Mouse (Mus musculus): ENCODE results near the gene Hist1h2bp. TPM values are rescaled to one million over a fixed set of nuclear protein-coding genes. Genes with fewer than 3 reads are reported as not detected.
A peak's percentile ranks its signal among the peaks of the same experiment; 100 is the strongest.
"Not testable (repeated sequence)": the region's sequence is repeated elsewhere in the genome, so short reads cannot be mapped to it uniquely, and the experiment has no call there.

Hist1h2bp gene
- polyA plus RNA-seq, 1 experiment from 2014 or later: 4.3 TPM

DNA sequence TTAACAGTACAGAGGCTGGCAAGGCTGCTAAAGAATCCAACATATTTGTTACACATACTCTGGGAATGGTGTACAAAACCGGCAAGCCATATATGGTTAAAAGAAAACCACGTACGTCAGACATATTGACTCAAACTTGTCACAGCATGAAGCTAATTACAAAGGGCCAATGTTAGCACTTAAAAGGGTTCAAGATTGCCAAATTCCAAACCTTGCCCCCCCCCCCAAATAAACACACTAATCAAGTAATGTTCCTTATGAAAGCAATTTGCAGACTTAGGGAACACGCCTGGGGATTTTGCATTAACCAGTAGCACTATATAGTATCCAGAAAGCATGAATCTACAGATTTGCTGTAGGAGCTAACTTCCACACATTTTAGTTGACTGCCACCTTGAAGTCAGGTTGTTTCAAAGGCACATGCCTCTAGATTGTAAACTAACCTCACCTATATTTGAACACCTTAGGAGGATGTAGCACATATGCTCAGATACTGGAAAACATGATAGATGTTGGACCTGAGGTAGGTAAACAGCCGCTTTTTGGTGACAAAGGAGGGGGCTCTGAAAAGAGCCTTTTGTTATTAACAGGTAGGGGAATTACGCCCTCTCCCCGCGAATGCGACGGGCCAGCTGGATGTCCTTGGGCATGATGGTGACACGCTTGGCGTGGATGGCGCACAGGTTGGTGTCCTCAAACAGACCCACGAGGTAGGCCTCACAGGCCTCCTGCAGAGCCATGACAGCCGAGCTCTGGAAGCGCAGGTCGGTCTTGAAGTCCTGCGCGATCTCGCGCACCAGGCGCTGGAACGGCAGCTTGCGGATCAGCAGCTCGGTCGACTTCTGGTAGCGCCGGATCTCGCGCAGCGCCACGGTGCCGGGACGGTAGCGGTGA lies 4.7 kb upstream of the Hist1h2bp start:
- ATAC-seq (ENCODE audit: low FRiP score, low TSS enrichment): not testable (repeated sequence)
- WGBS: 2% methylated on average over 12 of the region's 35 CpGs

DNA sequence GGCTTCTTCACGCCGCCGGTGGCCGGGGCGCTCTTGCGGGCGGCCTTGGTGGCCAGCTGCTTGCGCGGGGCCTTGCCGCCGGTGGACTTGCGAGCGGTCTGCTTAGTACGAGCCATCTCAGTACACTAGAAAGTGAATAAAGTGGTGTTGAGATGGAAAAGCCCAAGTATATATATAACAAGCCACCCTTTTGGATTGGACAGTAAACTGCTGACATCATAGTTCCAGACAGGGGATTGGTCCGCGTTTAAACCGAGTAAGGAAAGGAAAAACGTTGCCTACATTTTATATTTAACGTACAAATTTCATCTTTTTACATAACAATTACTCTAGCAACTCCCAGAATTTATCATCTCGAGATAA lies 4.0 kb upstream of the Hist1h2bp start, which contains the start of gene Hist1h3i:
TSS of gene Hist1h3i (minus strand) at position 116 of the 363 bp plus-strand sequence.
- H3K4me1 ChIP-seq (ENCODE audit: control insufficient read depth, insufficient read depth, low read length): peaks cover 20% of the 10 kb centered on the region
- no peaks in the 10 kb centered on the region for H3K36me3 ChIP-seq (ENCODE audit: control insufficient read depth, insufficient read depth, low read length)
- peak; percentile 71 for ATAC-seq (ENCODE audit: low FRiP score, low TSS enrichment)
- H3K9me3 ChIP-seq (ENCODE audit: control insufficient read depth, low read length): no peaks in the 10 kb centered on the region
- peak within 1 kb of the TSS; percentile 45 for H3K4me3 ChIP-seq (ENCODE audit: low read length)
- H3K9ac ChIP-seq (ENCODE audit: low read depth, low read length): peak within 1 kb of the TSS; percentile 63
- WGBS: under 1% methylated on average over 15 of the region's 20 CpGs
- H3K4me2 ChIP-seq (replicated peaks; ENCODE audit: low read depth, low read length): peak within 1 kb of the TSS; percentile 44
- peak within 1 kb of the TSS; percentile 95 for H3K27ac ChIP-seq (ENCODE audit: low read depth, low read length)
- H3K27me3 ChIP-seq (ENCODE audit: control insufficient read depth, insufficient read depth, low read length): no peaks in the 10 kb centered on the region

More for the DNA sequence above, 4.7 kb upstream of the Hist1h2bp start:
- Histone ChIP-seq H3K9ac (ENCODE audit: low read depth, low read length) (peak overlapping the region; percentile 63), H3K4me1 (ENCODE audit: control insufficient read depth, insufficient read depth, low read length) (peaks cover 21% of the 10 kb centered on the region), H3K4me2 (replicated peaks; ENCODE audit: low read depth, low read length) (peak overlapping the region; percentile 44), H3K4me3 (ENCODE audit: low read length) (peak overlapping the region; percentile 45), H3K27ac (ENCODE audit: low read depth, low read length) (peak overlapping the region; percentile 95)
- not testable (repeated sequence) for H3K36me3 ChIP-seq (ENCODE audit: control insufficient read depth, insufficient read depth, low read length); H3K9me3 ChIP-seq (ENCODE audit: control insufficient read depth, low read length); H3K27me3 ChIP-seq (ENCODE audit: control insufficient read depth, insufficient read depth, low read length)

DNA sequence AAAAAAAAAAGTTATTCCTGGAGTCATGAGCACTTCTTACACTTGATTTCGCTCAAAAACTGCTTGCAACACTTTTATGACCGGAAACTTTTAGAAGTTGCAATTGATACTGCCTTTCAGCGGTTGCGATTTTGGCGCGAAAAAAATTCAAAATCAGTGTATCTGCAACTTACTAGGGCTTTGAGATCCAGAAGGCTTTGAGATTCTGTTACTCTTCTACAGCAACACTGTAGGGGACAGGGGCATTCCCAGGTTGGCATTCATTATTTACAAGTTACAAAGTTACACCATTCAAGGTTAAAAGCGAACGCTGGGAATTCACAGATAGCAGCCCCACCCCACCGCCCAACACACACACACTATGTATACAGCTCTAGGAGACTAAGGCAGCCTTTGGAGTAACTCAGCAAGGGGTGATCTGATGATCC lies 3.5 kb upstream of the Hist1h2bp start:
- Histone ChIP-seq H3K4me3 (ENCODE audit: low read length) (peak overlapping the region; percentile 45), H3K9ac (ENCODE audit: low read depth, low read length) (peak overlapping the region; percentile 52; the same call in 1 of the 2 replicates), H3K36me3 (ENCODE audit: control insufficient read depth, insufficient read depth, low read length) (no peaks in the 10 kb centered on the region), H3K27me3 (ENCODE audit: control insufficient read depth, insufficient read depth, low read length) (no peaks in the 10 kb centered on the region), H3K9me3 (ENCODE audit: control insufficient read depth, low read length) (no peaks in the 10 kb centered on the region), H3K4me2 (replicated peaks; ENCODE audit: low read depth, low read length) (peak overlapping the region; percentile 44), H3K4me1 (ENCODE audit: control insufficient read depth, insufficient read depth, low read length) (peaks cover 24% of the 10 kb centered on the region), H3K27ac (ENCODE audit: low read depth, low read length) (peak overlapping the region; percentile 95)
- 3% methylated on average over 9 of the region's 9 CpGs for WGBS
- no peak for ATAC-seq (ENCODE audit: low FRiP score, low TSS enrichment)

DNA sequence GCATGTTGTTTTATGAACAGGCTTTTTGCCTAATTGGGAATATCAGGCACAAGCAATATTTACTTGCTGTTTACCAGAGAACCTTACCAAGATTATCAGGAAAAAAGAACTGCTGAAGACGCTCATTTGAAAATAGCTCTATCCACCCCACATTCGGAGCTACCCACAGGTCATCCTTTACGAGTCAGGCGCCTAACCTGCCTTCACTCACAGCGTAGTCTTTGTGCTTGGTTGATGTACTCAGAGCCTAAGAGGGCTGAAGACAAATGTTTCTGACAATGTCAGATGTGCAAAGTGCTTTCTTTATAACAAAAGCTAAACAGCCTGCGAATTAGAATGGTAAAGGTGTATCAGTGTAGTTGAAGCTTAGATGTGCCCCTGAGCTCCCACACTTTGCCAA lies 3.0 kb upstream of the Hist1h2bp start:
- Histone ChIP-seq H3K9me3 (ENCODE audit: control insufficient read depth, low read length) (no peaks in the 10 kb centered on the region), H3K4me2 (replicated peaks; ENCODE audit: low read depth, low read length) (peak overlapping the region; percentile 44), H3K27me3 (ENCODE audit: control insufficient read depth, insufficient read depth, low read length) (no peaks in the 10 kb centered on the region), H3K36me3 (ENCODE audit: control insufficient read depth, insufficient read depth, low read length) (no peaks in the 10 kb centered on the region), H3K4me3 (ENCODE audit: low read length) (peak overlapping the region; percentile 45; the same call in 1 of the 2 replicates), H3K9ac (ENCODE audit: low read depth, low read length) (peak overlapping the region; percentile 52; the same call in 1 of the 2 replicates), H3K4me1 (ENCODE audit: control insufficient read depth, insufficient read depth, low read length) (peaks cover 28% of the 10 kb centered on the region), H3K27ac (ENCODE audit: low read depth, low read length) (peak overlapping the region; percentile 95)
- 33% methylated on average over 6 of the region's 6 CpGs for WGBS
- no peak for ATAC-seq (ENCODE audit: low FRiP score, low TSS enrichment)

DNA sequence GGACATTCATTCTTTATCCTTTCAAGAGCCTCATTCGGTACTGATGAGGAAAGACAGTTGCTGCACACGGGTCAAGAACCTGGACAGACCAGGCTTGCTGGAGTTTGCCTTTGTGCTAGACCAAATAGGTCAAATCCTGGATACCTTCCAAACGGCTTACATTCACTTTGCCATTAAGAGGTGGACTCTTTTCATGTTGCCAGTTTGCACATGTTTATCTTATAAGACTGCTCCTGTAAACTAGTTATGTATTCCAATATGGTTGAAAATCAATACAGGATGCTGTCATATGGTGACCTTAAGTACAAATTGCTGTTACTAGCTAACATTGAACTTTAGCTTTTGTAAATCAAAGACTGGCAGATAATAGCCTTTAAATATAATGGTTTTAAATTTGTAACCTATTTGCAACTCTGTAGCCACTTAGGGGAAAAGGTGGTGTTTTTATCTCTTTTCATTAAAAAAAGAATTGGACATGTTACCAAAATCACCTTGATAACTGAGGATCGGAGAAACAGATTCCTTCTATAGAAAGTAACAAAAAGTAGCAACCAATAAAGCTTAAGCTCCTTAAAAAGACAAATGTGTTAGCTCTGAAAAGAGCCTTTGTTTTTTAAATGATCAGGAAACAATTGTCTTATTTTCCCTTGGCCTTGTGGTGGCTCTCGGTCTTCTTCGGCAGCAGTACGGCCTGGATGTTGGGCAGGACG lies 917 bp upstream of the Hist1h2bp start:
- Histone ChIP-seq H3K4me3 (ENCODE audit: low read length) (peak overlapping the region; percentile 34), H3K4me1 (ENCODE audit: control insufficient read depth, insufficient read depth, low read length) (peaks cover 24% of the 10 kb centered on the region; the same call in 1 of the 2 replicates), H3K9me3 (ENCODE audit: control insufficient read depth, low read length) (no peaks in the 10 kb centered on the region), H3K4me2 (replicated peaks; ENCODE audit: low read depth, low read length) (peak overlapping the region; percentile 44), H3K9ac (ENCODE audit: low read depth, low read length) (peak overlapping the region; percentile 58), H3K36me3 (ENCODE audit: control insufficient read depth, insufficient read depth, low read length) (no peaks in the 10 kb centered on the region), H3K27me3 (ENCODE audit: control insufficient read depth, insufficient read depth, low read length) (no peaks in the 10 kb centered on the region), H3K27ac (ENCODE audit: low read depth, low read length) (peak overlapping the region; percentile 91)
- no peak for ATAC-seq (ENCODE audit: low FRiP score, low TSS enrichment)
- WGBS: 6% methylated on average over 8 of the region's 8 CpGs

DNA sequence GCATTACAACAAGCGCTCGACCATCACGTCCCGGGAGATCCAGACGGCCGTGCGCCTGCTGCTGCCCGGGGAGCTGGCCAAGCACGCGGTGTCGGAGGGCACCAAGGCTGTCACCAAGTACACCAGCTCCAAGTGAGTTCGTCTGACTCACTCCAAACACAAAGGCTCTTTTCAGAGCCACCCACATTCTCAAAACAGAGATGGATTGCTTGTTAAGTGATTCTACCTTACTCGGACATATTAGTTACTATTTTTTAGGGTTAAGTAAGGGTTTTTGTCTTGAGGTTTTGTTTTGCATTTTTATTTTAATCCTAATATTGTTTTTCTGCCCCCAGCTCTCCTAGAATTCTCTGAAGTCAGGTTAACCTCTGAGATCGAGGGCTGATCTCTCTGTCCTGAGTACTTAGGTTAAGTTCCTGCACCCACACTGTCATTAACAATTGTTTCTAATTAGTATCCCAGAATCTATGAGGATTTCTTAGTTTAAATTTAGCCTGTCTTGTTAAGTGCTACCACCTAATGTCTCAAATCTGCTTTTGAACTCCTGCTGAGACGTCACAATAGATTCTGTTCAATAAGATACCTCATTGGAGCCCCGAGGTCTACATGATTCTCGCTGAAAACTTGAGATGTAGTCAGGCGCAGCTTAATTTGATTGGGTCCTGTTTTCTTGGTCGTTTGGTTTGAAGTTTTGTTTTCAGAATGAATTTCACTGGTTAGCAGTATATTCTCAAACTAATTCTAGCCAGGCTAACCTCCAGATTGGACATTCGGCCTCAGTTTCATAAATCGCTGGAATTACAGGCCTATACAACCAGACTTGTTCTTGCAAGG lies 716 bp downstream of the Hist1h2bp start:
- peak overlapping the region; percentile 59 for H3K9ac ChIP-seq (ENCODE audit: low read depth, low read length)
- H3K4me3 ChIP-seq (ENCODE audit: low read length): peak overlapping the region; percentile 34
- H3K27me3 ChIP-seq (ENCODE audit: control insufficient read depth, insufficient read depth, low read length): no peaks in the 10 kb centered on the region
- no peaks in the 10 kb centered on the region for H3K36me3 ChIP-seq (ENCODE audit: control insufficient read depth, insufficient read depth, low read length)
- WGBS: 20% methylated on average over 13 of the region's 21 CpGs
- peak overlapping the region; percentile 90 for H3K27ac ChIP-seq (ENCODE audit: low read depth, low read length)
- peak overlapping the region; percentile 40 for H3K4me2 ChIP-seq (replicated peaks; ENCODE audit: low read depth, low read length)
- H3K9me3 ChIP-seq (ENCODE audit: control insufficient read depth, low read length): no peaks in the 10 kb centered on the region
- ATAC-seq (ENCODE audit: low FRiP score, low TSS enrichment): no peak
- peaks cover 24% of the 10 kb centered on the region; the same call in 1 of the 2 replicates for H3K4me1 ChIP-seq (ENCODE audit: control insufficient read depth, insufficient read depth, low read length)

DNA sequence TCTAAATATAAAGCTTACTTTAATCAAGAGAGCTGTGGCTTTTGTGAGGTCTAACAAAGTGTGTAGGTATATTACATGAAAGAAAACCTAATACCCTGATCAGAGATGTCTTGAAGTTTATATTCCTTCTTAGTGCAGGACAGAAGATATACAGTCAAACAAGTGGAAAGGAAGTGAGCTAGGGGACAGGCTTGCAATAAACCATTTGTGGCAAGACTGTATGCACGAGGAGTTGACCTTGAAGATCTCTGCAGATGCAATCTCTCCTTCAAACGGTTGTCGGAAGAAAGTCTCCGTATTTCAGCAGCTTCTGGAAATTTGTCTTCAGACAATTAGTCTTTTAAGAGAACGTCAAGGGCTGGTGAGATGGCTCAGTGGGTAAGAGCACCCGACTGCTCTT lies 2.7 kb downstream of the Hist1h2bp start:
- Histone ChIP-seq H3K36me3 (ENCODE audit: control insufficient read depth, insufficient read depth, low read length) (no peaks in the 10 kb centered on the region), H3K4me1 (ENCODE audit: control insufficient read depth, insufficient read depth, low read length) (peaks cover 16% of the 10 kb centered on the region; the same call in 1 of the 2 replicates), H3K4me2 (replicated peaks; ENCODE audit: low read depth, low read length) (no peak overlapping the region), H3K27ac (ENCODE audit: low read depth, low read length) (0 out of 2 replicates have a peak overlapping the region, but pooled peaks have one; percentile 17), H3K4me3 (ENCODE audit: low read length) (no peak overlapping the region), H3K27me3 (ENCODE audit: control insufficient read depth, insufficient read depth, low read length) (no peaks in the 10 kb centered on the region), H3K9ac (ENCODE audit: low read depth, low read length) (no peak overlapping the region), H3K9me3 (ENCODE audit: control insufficient read depth, low read length) (no peaks in the 10 kb centered on the region)
- ATAC-seq (ENCODE audit: low FRiP score, low TSS enrichment): no peak
- WGBS: 41% methylated on average over 6 of the region's 6 CpGs

DNA sequence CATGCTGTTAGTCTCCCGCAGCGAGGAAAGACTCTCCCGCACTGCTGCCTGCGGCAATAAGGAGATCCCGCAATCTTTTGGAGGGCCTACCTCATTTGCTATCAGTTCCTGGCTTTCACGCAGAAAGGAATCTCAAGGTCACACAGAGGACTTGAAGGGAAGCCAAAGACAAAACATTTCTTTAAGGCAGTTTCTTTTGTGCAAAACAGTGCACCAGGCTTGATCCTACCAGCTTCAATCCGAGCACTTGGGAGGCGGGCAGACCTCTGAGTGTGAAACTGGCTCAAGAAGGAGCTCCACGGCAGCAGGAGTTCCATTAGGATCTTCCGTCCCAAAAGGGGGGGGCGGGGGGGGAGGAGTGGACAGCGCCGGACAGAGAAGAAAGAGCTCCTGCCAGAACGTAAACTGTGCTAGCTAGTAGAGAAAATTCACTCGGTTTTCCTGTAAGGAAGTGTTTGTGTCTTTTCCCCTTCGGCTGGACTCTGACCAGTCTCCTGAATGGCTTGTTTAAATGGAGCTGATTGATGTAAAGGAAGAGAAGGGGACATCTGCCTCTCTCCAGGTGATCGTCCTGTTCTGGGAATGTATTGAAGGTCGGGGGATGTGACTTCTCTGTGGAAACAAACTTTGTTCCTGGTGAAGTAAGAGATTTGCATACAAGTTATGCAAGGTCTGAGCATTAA lies 3.5 kb downstream of the Hist1h2bp start:
- Histone ChIP-seq H3K9me3 (ENCODE audit: control insufficient read depth, low read length) (no peaks in the 10 kb centered on the region), H3K36me3 (ENCODE audit: control insufficient read depth, insufficient read depth, low read length) (no peaks in the 10 kb centered on the region), H3K4me2 (replicated peaks; ENCODE audit: low read depth, low read length) (peak overlapping the region; percentile 38), H3K4me1 (ENCODE audit: control insufficient read depth, insufficient read depth, low read length) (peaks cover 16% of the 10 kb centered on the region; the same call in 1 of the 2 replicates), H3K4me3 (ENCODE audit: low read length) (peak overlapping the region; percentile 23), H3K27ac (ENCODE audit: low read depth, low read length) (no peak overlapping the region), H3K9ac (ENCODE audit: low read depth, low read length) (peak overlapping the region; percentile 40; the same call in 1 of the 2 replicates), H3K27me3 (ENCODE audit: control insufficient read depth, insufficient read depth, low read length) (no peaks in the 10 kb centered on the region)
- 8% methylated on average over 15 of the region's 18 CpGs for WGBS
- ATAC-seq (ENCODE audit: low FRiP score, low TSS enrichment): no peak
